Mouse (Mus musculus) stomach, postnatal 0 days (tissue): ENCODE measurements at regions not wholly inside any gene's neighbourhood (a gene's known extent, or its start where the extent isn't known, plus 50 kb on each side); places are given as distances from the start of the nearest gene placed in this dataset.

ENCODE experiments used
- CTCF ChIP-seq: IDR thresholded peaks from 2 replicates; pipeline ENCODE4 v1.5.1; 2016; ENCODE audit warnings: antibody characterized with exemption, low read depth, mild to moderate bottlenecking, moderate library complexity
- EP300 ChIP-seq: optimal IDR thresholded peaks from 2 replicates; pipeline ENCODE3; 2016; ENCODE audit warnings: antibody characterized with exemption

DNA sequence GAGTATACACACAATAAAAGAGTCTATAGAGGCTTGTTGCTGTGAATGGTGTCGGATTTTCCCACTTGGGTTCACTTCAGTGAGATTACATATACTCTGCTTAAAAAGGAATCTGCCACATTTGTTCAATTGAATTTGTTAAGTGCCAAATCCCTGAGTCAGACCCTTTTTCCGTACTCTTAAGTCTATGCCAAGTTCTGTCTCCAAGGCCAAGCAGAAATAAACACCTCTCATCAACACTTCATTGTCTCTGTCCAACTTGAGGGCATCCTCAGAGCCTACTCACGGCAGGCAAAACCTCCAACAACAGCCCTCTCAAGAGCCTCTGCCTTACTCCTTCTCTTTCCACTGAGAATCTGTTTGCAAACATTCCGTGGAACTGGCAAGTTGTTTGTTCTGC, 325.6 kb upstream of the Nr2f2 start:
- TF ChIP-seq CTCF, result no peak
- TF ChIP-seq EP300, result no peak
